Mouse (Mus musculus) embryo, embryonic 10.5 days (tissue): Measurements from ENCODE around the gene Ppp1r1b.

Experiments used
- DNase-seq: peaks from one replicate; pipeline ENCODE4 v3.0.0-alpha.2; 2015; ENCODE audit warnings: low spot score

Ppp1r1b gene

GRCm38 (mm10) chr11:98347385-98348082 lies 670 bp upstream of the Ppp1r1b start:
- no peak for DNase-seq

GRCm38 (mm10) chr11:98349308-98349707 lies 1.1 kb downstream of the Ppp1r1b start:
- DNase-seq = no peak

GRCm38 (mm10) chr11:98352272-98352990 lies 4.2 kb downstream of the Ppp1r1b start:
- DNase-seq = no peak

GRCm38 (mm10) chr11:98353651-98354211 lies 5.5 kb downstream of the Ppp1r1b start:
- DNase-seq = no peak

GRCm38 (mm10) chr11:98354445-98354844 lies 6.2 kb downstream of the Ppp1r1b start:
- no peak for DNase-seq

GRCm38 (mm10) chr11:98355732-98356299 lies 7.6 kb downstream of the Ppp1r1b start:
- DNase-seq = peak; percentile 92

- no peak for DNase-seq
Observed at GRCm38 (mm10) chr11:98356625-98357394, 8.6 kb downstream of the Ppp1r1b start.

GRCm38 (mm10) chr11:98357396-98358160 lies 9.4 kb downstream of the Ppp1r1b start:
- DNase-seq = no peak

GRCm38 (mm10) chr11:98358161-98359083 lies 10.2 kb downstream of the Ppp1r1b start, which contains the start of gene Stard3:
Gene Stard3 (plus strand): TSS chr11:98358368.
- peak; percentile 95 for DNase-seq

- DNase-seq = peak; percentile 57
Observed at GRCm38 (mm10) chr11:98360866-98361521, 12.8 kb downstream of the Ppp1r1b start.

GRCm38 (mm10) chr11:98363817-98364216 lies 15.6 kb downstream of the Ppp1r1b start:
- DNase-seq = no peak

- DNase-seq = no peak
Observed at GRCm38 (mm10) chr11:98364410-98364809, 16.2 kb downstream of the Ppp1r1b start.

GRCm38 (mm10) chr11:98366290-98366689 lies 18.1 kb downstream of the Ppp1r1b start:
- DNase-seq = no peak

GRCm38 (mm10) chr11:98367171-98367862 lies 19.1 kb downstream of the Ppp1r1b start:
- DNase-seq = no peak

- no peak for DNase-seq
Observed at GRCm38 (mm10) chr11:98367863-98368186, 19.6 kb downstream of the Ppp1r1b start.

GRCm38 (mm10) chr11:98369337-98369736 lies 21.1 kb downstream of the Ppp1r1b start:
- DNase-seq = no peak

- no peak for DNase-seq
Observed at GRCm38 (mm10) chr11:98370588-98370987, 22.4 kb downstream of the Ppp1r1b start.

- peak; percentile 70 for DNase-seq
Observed at GRCm38 (mm10) chr11:98371556-98372240, 23.5 kb downstream of the Ppp1r1b start.
